Mouse (Mus musculus) intestine, embryonic 16.5 days (tissue): ENCODE results near the gene Abr. TPM values are rescaled to one million over a fixed set of nuclear protein-coding genes. Genes with fewer than 3 reads are reported as not detected.

Experiments
- ATAC-seq: fragments of 200-750 bp; cut with Nextera tagmentation; 2 replicates; pipeline ENCODE4 v1.8.0; 2017; ENCODE audit warnings: moderate TSS enrichment, moderate library complexity
- H3K27ac ChIP-seq: fragments of 300-500 bp; sonication (generic); 2 replicates; pipeline ENCODE4 v1.5.1; 2014; ENCODE audit warnings: mild to moderate bottlenecking, low read length
- H3K27me3 ChIP-seq: fragments of 300-500 bp; sonication (generic); replicated peaks from 2 replicates; pipeline ENCODE4 v1.6.1; 2014; ENCODE audit warnings: low read length, control low read depth, mixed read lengths; ENCODE audit not compliant: control insufficient read depth, insufficient read depth
- H3K36me3 ChIP-seq: fragments of 300-500 bp; sonication (generic); 2 replicates; pipeline ENCODE4 v1.6.1; 2014; ENCODE audit warnings: low read length, control low read depth; ENCODE audit not compliant: control insufficient read depth, insufficient read depth
- H3K4me1 ChIP-seq: fragments of 300-500 bp; sonication (generic); 2 replicates; pipeline ENCODE4 v1.6.1; 2014; ENCODE audit warnings: low read length, control low read depth, mixed read lengths; ENCODE audit not compliant: control insufficient read depth, insufficient read depth
- H3K4me2 ChIP-seq: fragments of 300-500 bp; sonication (generic); 2 replicates; pipeline ENCODE4 v1.6.1; 2014; ENCODE audit warnings: low read depth, low read length, control low read depth
- H3K4me3 ChIP-seq: fragments of 300-500 bp; sonication (generic); 2 replicates; pipeline ENCODE4 v1.5.1; 2014; ENCODE audit warnings: mild to moderate bottlenecking, low read length
- H3K9ac ChIP-seq: fragments of 300-500 bp; sonication (generic); 2 replicates; pipeline ENCODE4 v1.6.1; 2014; ENCODE audit warnings: low read depth, low read length
- H3K9me3 ChIP-seq: fragments of 300-500 bp; sonication (generic); 2 replicates; pipeline ENCODE4 v1.6.1; 2016; ENCODE audit warnings: low read length, control low read depth; ENCODE audit not compliant: control insufficient read depth
- WGBS: fragments of 180-500 bp; shearing (Covaris S2); extraction: QIAGEN DNeasy Blood & Tissue Kit; methylation state at CpG from one replicate; pipeline ENCODE4 v1.1.7; 2014; 5-methylcytosine and 5-hydroxymethylcytosine counted together
- polyA plus RNA-seq: library from polyadenylated mRNA; unstranded; fragments of >200 nt; fragmentation: Nextera tagmentation; extraction: Ambion mirVana; gene quantifications from 2 replicates; pipeline ENCODE4 v1.2.1, GENCODE M21; 2015

Abr gene
- polyA plus RNA-seq, 1 experiment from 2014 or later: 29.5 TPM

DNA sequence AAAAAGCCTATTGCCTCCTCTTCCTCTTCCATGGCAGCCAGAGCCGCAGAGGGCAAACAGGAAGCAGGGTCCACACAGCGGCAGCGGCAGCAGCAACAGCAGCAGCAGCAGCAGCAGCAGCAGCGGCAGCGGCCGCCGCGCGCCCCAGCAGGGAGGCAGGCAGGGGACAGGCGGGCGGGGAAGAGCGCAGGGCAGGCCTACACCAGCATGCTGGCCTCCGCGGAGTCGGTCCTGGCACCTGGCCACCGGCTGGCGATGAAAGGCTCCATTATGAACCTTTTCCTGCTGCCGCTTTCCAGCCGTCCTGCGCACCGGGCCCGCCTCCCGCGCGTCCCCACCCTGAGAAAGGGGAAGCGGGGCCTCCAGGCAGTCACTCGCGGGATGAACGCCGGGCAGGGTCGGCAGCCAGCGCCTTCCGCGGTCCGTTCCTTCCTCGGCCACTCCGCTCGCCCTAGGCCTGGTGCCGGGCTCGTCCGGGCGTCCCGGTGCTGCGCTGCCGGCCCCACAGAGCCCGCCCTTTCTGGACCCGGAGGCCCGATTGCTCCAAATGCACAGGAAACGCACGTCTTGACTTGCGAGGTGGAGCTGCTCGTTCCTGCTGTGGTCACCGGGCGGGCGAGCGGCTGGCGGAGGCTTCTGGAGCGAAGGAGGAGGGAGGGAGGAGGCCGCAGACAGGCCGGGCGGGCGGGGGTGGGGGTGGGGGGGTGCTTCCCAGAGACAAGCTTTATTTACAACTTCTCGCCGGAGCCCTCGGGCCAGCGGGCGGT is 127.6 kb downstream of the Abr start:
- Histone ChIP-seq H3K9ac (peak overlapping the region; percentile 94), H3K4me3 (peak overlapping the region; percentile 76), H3K9me3 (no peaks in the 10 kb centered on the region), H3K27ac (peak overlapping the region; percentile 99), H3K27me3 (no peaks in the 10 kb centered on the region), H3K4me1 (peaks cover 47% of the 10 kb centered on the region), H3K36me3 (no peaks in the 10 kb centered on the region), H3K4me2 (peak overlapping the region; percentile 65)
- WGBS: under 1% methylated on average over 59 of the region's 67 CpGs
- peak; percentile 50 for ATAC-seq

DNA sequence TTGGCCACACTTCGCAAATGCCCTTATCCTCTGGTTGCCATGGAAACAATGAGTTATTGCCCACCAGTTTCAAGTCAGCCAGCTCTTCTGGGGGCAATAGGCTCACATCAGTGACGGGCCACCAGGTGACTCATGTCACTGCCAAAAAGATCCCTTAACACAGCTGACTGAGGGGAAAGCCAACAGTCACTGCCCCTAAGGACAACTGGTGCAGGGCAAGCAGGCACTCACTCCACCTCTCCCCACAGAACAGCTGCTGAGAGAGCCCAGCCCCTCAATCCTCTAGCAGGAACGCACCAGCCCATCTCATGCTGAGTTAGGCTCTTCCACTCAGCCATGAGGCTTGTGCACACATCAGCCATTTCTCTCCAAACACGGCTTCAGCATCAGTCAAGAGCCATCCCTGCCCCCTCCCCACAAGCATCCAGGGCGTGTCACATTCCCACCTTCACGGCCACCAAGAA is 128.3 kb downstream of the Abr start:
- H3K27ac ChIP-seq: peak overlapping the region; percentile 99
- H3K36me3 ChIP-seq: no peaks in the 10 kb centered on the region
- no peaks in the 10 kb centered on the region for H3K27me3 ChIP-seq
- H3K9me3 ChIP-seq: no peaks in the 10 kb centered on the region
- H3K4me2 ChIP-seq: peak overlapping the region; percentile 65
- 0 out of 2 replicates have a peak, but pooled peaks have one; percentile 8 for ATAC-seq
- peaks cover 52% of the 10 kb centered on the region for H3K4me1 ChIP-seq
- peak overlapping the region; percentile 94 for H3K9ac ChIP-seq
- 3% methylated on average over 6 of the region's 6 CpGs for WGBS
- H3K4me3 ChIP-seq: peak overlapping the region; percentile 76

DNA sequence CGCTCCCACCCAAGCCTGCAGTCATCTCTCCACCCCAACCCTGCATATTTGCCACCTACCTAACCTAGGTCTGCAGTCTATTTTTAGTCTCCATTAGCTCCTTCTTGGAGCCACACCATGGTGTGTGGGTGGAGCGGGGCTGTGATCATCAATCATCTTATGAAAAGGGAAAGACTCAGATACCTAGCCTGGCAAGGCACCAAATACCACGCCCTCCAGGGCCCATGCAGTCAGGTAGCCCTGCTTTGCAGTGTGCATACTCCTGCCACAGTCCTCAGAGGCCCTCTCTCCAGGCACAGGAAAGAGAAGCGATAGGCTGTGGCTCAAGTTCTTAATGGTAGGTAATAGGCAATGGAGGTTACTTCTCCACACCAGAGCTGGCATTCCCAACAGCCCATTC is 128.9 kb downstream of the Abr start:
- peak overlapping the region; percentile 65 for H3K4me2 ChIP-seq
- H3K9ac ChIP-seq: peak overlapping the region; percentile 94
- no peaks in the 10 kb centered on the region for H3K27me3 ChIP-seq
- H3K4me1 ChIP-seq: peaks cover 55% of the 10 kb centered on the region
- H3K36me3 ChIP-seq: no peaks in the 10 kb centered on the region
- peak overlapping the region; percentile 76 for H3K4me3 ChIP-seq
- peak; percentile 47 for ATAC-seq
- 44% methylated on average over 4 of the region's 4 CpGs for WGBS
- peak overlapping the region; percentile 99 for H3K27ac ChIP-seq
- no peaks in the 10 kb centered on the region for H3K9me3 ChIP-seq

DNA sequence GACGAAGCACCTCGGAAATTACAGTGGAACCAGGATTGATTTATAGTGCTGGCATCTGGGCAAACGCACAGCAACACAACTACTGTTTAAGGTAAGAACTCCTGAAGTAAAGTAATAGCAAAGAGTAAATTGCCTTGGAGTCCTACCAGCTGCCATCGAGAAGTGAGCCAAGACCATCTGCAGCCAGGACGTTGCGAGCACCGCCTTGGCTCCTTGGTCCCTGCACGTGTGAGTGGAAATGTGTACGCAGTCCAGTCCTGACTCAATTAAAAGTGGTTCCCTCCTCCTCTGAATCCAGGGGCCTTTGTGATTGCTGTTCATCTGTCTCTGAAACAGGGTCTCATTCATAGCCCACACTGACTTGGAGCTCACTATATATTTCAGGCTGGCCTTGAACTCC is 130.3 kb downstream of the Abr start:
- Histone ChIP-seq H3K27ac (no peak overlapping the region), H3K27me3 (no peaks in the 10 kb centered on the region), H3K9me3 (no peaks in the 10 kb centered on the region), H3K4me2 (peak overlapping the region; percentile 65; the same call in 1 of the 2 replicates), H3K4me1 (peaks cover 67% of the 10 kb centered on the region), H3K36me3 (no peaks in the 10 kb centered on the region), H3K9ac (peak overlapping the region; percentile 94; the same call in 1 of the 2 replicates), H3K4me3 (peak overlapping the region; percentile 2; the same call in 1 of the 2 replicates)
- ATAC-seq: no peak
- 38% methylated on average over 9 of the region's 9 CpGs for WGBS

DNA sequence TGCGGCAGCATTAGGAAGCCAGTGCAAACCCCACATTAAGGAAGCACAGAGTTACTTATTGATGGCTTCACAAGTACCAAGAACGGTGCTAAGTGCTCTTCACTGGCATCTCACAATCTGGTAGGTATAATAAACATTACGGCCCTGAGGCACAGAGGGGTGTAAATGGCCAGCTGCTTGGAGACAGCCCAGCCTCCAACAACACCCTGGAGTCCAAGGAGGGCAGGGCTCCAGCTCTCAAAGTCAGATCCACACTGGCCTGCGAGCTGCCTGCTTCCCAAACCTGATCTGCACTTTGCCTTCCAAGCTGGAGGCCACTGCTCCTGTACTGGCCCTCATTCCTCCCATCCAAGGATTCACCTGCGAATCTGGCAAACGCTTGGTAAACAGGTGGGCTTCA is 132.7 kb downstream of the Abr start:
- peak overlapping the region; percentile 92 for H3K27ac ChIP-seq

DNA sequence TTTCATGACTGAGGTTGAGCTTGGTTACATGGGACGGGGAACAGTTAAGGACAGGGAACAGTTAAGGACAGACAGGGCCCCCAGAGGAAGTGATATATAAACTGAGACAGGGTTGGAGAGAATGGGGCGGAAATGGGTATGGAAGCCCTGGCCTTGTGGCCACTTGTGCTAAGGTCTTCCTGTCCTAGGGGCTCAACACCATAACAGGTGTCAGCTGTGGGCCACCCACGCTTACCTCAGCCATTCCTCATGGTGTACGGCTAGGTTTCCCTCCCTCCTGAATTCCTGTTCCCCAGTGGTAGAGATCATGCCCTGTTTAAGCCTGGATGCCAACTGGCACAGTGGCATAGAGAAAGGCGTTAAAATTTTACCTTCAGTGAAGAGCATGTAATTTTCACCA is 135.1 kb downstream of the Abr start:
- 74% methylated on average over 5 of the region's 5 CpGs for WGBS
- Histone ChIP-seq H3K36me3 (0 out of 2 replicates have a peak, but pooled peaks cover 2% of the 10 kb centered on the region), H3K4me1 (peaks cover 71% of the 10 kb centered on the region), H3K27ac (no peak overlapping the region), H3K27me3 (no peaks in the 10 kb centered on the region), H3K4me3 (no peak overlapping the region), H3K4me2 (no peak overlapping the region), H3K9me3 (no peaks in the 10 kb centered on the region), H3K9ac (no peak overlapping the region)
- no peak for ATAC-seq

More for the DNA sequence above, 132.7 kb downstream of the Abr start:
- Histone ChIP-seq H3K4me2 (peak overlapping the region; percentile 38), H3K9ac (peak overlapping the region; percentile 43), H3K4me3 (0 out of 2 replicates have a peak overlapping the region, but pooled peaks have one; percentile 2), H3K27me3 (no peaks in the 10 kb centered on the region), H3K4me1 (peaks cover 68% of the 10 kb centered on the region), H3K36me3 (0 out of 2 replicates have a peak, but pooled peaks cover 2% of the 10 kb centered on the region), H3K9me3 (no peaks in the 10 kb centered on the region)
- peak; percentile 78 for ATAC-seq
- 44% methylated on average over 6 of the region's 6 CpGs for WGBS

DNA sequence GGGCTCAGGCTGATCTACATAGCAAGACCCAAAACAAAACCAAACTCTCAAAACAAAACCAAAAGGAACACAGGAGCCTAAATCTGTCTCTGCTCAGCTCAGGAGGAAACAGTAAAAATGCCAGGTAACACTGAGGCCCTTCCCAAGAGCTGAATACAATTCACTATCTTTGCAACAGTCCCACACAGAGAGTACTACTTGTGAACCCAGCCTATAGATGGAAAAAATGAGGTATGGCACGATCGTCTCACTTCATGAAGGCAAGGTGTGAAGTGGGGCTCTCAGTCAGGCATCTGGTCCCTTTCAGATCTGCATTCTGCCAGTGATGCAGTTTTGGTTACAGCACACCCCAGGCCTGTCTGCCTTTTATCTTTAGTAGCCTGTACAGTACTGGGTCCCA is 138.1 kb downstream of the Abr start:
- H3K36me3 ChIP-seq: 0 out of 2 replicates have a peak, but pooled peaks cover 2% of the 10 kb centered on the region
- H3K9ac ChIP-seq: peak overlapping the region; percentile 30; the same call in 1 of the 2 replicates
- H3K4me3 ChIP-seq: no peak overlapping the region
- H3K4me1 ChIP-seq: peaks cover 61% of the 10 kb centered on the region
- H3K27ac ChIP-seq: peak overlapping the region; percentile 98
- H3K9me3 ChIP-seq: no peaks in the 10 kb centered on the region
- WGBS: 64% methylated on average over 2 of the region's 2 CpGs
- 0 out of 2 replicates have a peak overlapping the region, but pooled peaks have one; percentile 1 for H3K4me2 ChIP-seq
- ATAC-seq: no peak
- H3K27me3 ChIP-seq: no peaks in the 10 kb centered on the region

DNA sequence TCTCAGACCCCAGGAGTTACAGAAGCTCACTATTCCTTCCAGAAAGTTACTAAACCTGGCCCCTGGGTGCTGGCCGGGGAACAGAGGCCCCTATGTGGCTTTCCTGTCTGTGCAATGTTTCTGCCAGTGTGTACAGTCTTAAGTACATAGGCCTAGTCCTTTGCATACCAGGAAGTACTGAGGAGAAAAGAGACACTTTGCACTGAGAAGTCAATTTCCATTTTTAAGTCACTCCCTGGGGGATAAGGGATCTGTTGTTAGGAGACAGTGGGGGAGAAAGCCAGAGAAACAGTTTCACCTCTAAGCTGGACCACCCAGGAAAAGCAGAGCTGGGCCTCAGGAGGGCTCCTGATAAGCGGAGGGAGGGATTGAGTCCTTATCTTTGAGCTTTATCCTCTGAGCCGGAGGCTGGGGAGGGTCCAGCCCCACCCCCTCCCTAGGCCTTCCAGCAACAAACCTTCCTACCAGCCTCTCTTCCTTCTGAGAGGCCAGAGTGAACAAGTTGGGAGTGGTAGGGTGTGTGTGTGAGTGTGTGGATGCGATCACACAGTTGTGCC is 138.9 kb downstream of the Abr start:
- H3K27me3 ChIP-seq: no peaks in the 10 kb centered on the region
- H3K4me3 ChIP-seq: no peak overlapping the region
- peaks cover 58% of the 10 kb centered on the region for H3K4me1 ChIP-seq
- ATAC-seq: peak; percentile 90
- whole genome bisulfite sequencing: 28% methylated on average over 4 of the region's 4 CpGs
- H3K27ac ChIP-seq: peak overlapping the region; percentile 98
- H3K36me3 ChIP-seq: 0 out of 2 replicates have a peak, but pooled peaks cover 6% of the 10 kb centered on the region
- peak overlapping the region; percentile 44 for H3K9ac ChIP-seq
- peak overlapping the region; percentile 37; the same call in 1 of the 2 replicates for H3K4me2 ChIP-seq
- H3K9me3 ChIP-seq: no peaks in the 10 kb centered on the region

DNA sequence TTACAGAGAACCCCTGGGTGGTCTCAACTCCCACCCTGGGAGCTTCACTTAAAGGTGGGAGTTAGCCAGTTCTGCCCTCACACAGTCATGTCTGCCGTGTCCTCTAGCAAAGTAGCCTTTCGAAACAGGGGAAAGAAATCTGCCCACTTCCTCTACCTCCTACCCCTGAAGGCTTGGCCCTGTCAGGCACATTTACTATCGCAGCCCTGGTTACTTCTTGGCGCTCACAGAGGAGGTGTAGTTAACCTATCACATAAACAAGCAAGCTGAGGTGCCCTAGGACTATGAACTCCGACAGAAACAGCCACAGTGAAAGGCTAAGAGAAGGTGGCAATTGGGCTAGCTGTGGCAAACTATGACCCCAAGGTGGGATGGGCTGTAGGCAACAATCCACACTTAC is 139.4 kb downstream of the Abr start:
- H3K4me1 ChIP-seq: peaks cover 57% of the 10 kb centered on the region
- H3K36me3 ChIP-seq: 0 out of 2 replicates have a peak, but pooled peaks cover 6% of the 10 kb centered on the region
- peak; percentile 62 for ATAC-seq
- H3K9me3 ChIP-seq: no peaks in the 10 kb centered on the region
- H3K9ac ChIP-seq: peak overlapping the region; percentile 44
- H3K27me3 ChIP-seq: no peaks in the 10 kb centered on the region
- peak overlapping the region; percentile 37; the same call in 1 of the 2 replicates for H3K4me2 ChIP-seq
- WGBS: 32% methylated on average over 5 of the region's 5 CpGs
- peak overlapping the region; percentile 98 for H3K27ac ChIP-seq
- no peak overlapping the region for H3K4me3 ChIP-seq
